Mouse (Mus musculus) testis, adult 2 months (tissue): ENCODE data around the gene Cpsf6. TPM values are rescaled to one million over a fixed set of nuclear protein-coding genes. Genes with fewer than 3 reads are reported as not detected.

Source experiments
- H3K27ac ChIP-seq: fragments of 200-500 bp; 2 replicates; pipeline ENCODE4 v1.5.1; 2012; ENCODE audit warnings: low read depth, low read length; ENCODE audit not compliant: control insufficient read depth, insufficient read depth
- H3K27me3 ChIP-seq: fragments of 200-500 bp; 2 replicates; pipeline ENCODE4 v1.6.1; 2012; ENCODE audit warnings: mild to moderate bottlenecking, low read length, moderate library complexity; ENCODE audit not compliant: control insufficient read depth, insufficient read depth
- H3K36me3 ChIP-seq: fragments of 200-500 bp; 2 replicates; pipeline ENCODE4 v1.6.1; 2012; ENCODE audit warnings: mild to moderate bottlenecking, low read length; ENCODE audit not compliant: control insufficient read depth, insufficient read depth
- H3K4me1 ChIP-seq: fragments of 200-500 bp; 2 replicates; pipeline ENCODE4 v1.6.1; 2012; ENCODE audit warnings: low read length; ENCODE audit not compliant: control insufficient read depth, insufficient read depth
- H3K4me3 ChIP-seq: fragments of 200-500 bp; 2 replicates; pipeline ENCODE4 v1.5.1; 2012; ENCODE audit warnings: low read depth, mild to moderate bottlenecking, low read length, moderate library complexity, mixed read lengths; ENCODE audit not compliant: control insufficient read depth
- CTCF ChIP-seq: fragments of 200-500 bp; IDR thresholded peaks from 2 replicates; pipeline ENCODE4 v1.5.1; 2012; ENCODE audit warnings: low read depth, mild to moderate bottlenecking, inconsistent platforms, low read length, moderate library complexity; ENCODE audit not compliant: control insufficient read depth, insufficient read depth, insufficient replicate concordance
- POLR2A ChIP-seq: fragments of 200-500 bp; IDR thresholded peaks from 2 replicates; pipeline ENCODE4 v1.6.1; 2012; ENCODE audit warnings: low read depth, mild to moderate bottlenecking, inconsistent platforms, low read length, moderate library complexity; ENCODE audit not compliant: control insufficient read depth
- polyA plus RNA-seq: library from polyadenylated mRNA; depleted of rRNA; stranded (reverse); fragments of >200 nt; gene quantifications from 2 replicates; pipeline ENCODE4 v1.2.3, GENCODE M21; 2012

The Cpsf6 gene
- polyA plus RNA-seq, 1 experiment: 26.7 TPM

GRCm38 (mm10) chr10:117330521-117330920 is 49.3 kb downstream of the Cpsf6 start:
- H3K27me3 ChIP-seq: no peaks in the 10 kb centered on the region
- no peaks in the 10 kb centered on the region for H3K4me1 ChIP-seq
- no peak for TF ChIP-seq CTCF
- no peak for TF ChIP-seq POLR2A
- H3K36me3 ChIP-seq: no peaks in the 10 kb centered on the region
- H3K4me3 ChIP-seq: no peak overlapping the region
- H3K27ac ChIP-seq: no peak overlapping the region

- TF ChIP-seq CTCF (no peak), POLR2A (no peak)
- Histone ChIP-seq H3K27me3 (no peaks in the 10 kb centered on the region), H3K36me3 (no peaks in the 10 kb centered on the region), H3K4me1 (0 out of 2 replicates have a peak, but pooled peaks cover 2% of the 10 kb centered on the region), H3K4me3 (no peak overlapping the region), H3K27ac (no peak overlapping the region)
These were observed 56.0 kb downstream of the Cpsf6 start for GRCm38 (mm10) chr10:117323782-117324181.

- Histone ChIP-seq H3K27me3 (no peaks in the 10 kb centered on the region), H3K4me1 (0 out of 2 replicates have a peak, but pooled peaks cover 2% of the 10 kb centered on the region), H3K4me3 (no peak overlapping the region; the same call in 1 of the 2 replicates), H3K27ac (no peak overlapping the region), H3K36me3 (no peaks in the 10 kb centered on the region)
- no peak for TF ChIP-seq CTCF
- no peak for TF ChIP-seq POLR2A
These were observed 57.2 kb downstream of the Cpsf6 start for GRCm38 (mm10) chr10:117322630-117323029.

- no peaks in the 10 kb centered on the region for H3K27me3 ChIP-seq
- no peak overlapping the region for H3K27ac ChIP-seq
- peaks cover 10% of the 10 kb centered on the region for H3K4me1 ChIP-seq
- no peaks in the 10 kb centered on the region for H3K36me3 ChIP-seq
- TF ChIP-seq POLR2A (no peak), CTCF (no peak)
- H3K4me3 ChIP-seq: peak overlapping the region; percentile 63
These were observed 59.2 kb downstream of the Cpsf6 start for GRCm38 (mm10) chr10:117320571-117320981.

GRCm38 (mm10) chr10:117316391-117316790 is 63.4 kb downstream of the Cpsf6 start:
- Histone ChIP-seq H3K27me3 (no peaks in the 10 kb centered on the region), H3K27ac (no peak overlapping the region)

GRCm38 (mm10) chr10:117313133-117313532 is 66.7 kb downstream of the Cpsf6 start:
- no peaks in the 10 kb centered on the region for H3K36me3 ChIP-seq
- H3K27ac ChIP-seq: no peak overlapping the region
- no peaks in the 10 kb centered on the region for H3K27me3 ChIP-seq
- H3K4me3 ChIP-seq: no peak overlapping the region
- TF ChIP-seq CTCF: no peak
- no peak for TF ChIP-seq POLR2A
- peaks cover 10% of the 10 kb centered on the region for H3K4me1 ChIP-seq

More at GRCm38 (mm10) chr10:117316391-117316790, 63.4 kb downstream of the Cpsf6 start:
- peaks cover 9% of the 10 kb centered on the region for H3K4me1 ChIP-seq
- TF ChIP-seq POLR2A (no peak), CTCF (no peak)
- H3K36me3 ChIP-seq: no peaks in the 10 kb centered on the region
- no peak overlapping the region; the same call in 1 of the 2 replicates for H3K4me3 ChIP-seq

GRCm38 (mm10) chr10:117312168-117312567 is 67.6 kb downstream of the Cpsf6 start:
- Histone ChIP-seq H3K4me3 (no peak overlapping the region), H3K27me3 (no peaks in the 10 kb centered on the region), H3K36me3 (no peaks in the 10 kb centered on the region), H3K4me1 (peaks cover 10% of the 10 kb centered on the region), H3K27ac (no peak overlapping the region)
- TF ChIP-seq POLR2A (no peak), CTCF (no peak)

GRCm38 (mm10) chr10:117304371-117304770 is 75.4 kb downstream of the Cpsf6 start:
- Histone ChIP-seq H3K27ac (no peak overlapping the region), H3K36me3 (no peaks in the 10 kb centered on the region), H3K4me1 (no peaks in the 10 kb centered on the region), H3K27me3 (no peaks in the 10 kb centered on the region), H3K4me3 (no peak overlapping the region)
- TF ChIP-seq CTCF (no peak), POLR2A (no peak)
